Mouse (Mus musculus) erythroblast, embryonic 14.5 days (primary cell): ENCODE data around the gene Prpf6.

ENCODE experiments used
- GATA1 ChIP-seq: IDR thresholded peaks from 2 replicates; pipeline ENCODE4 v1.6.1; 2012; ENCODE audit warnings: low read length, inconsistent platforms, mixed read lengths
- TAL1 ChIP-seq: IDR thresholded peaks from 3 replicates; pipeline ENCODE4 v1.6.1; 2012; ENCODE audit warnings: low read length, inconsistent platforms, mixed read lengths

- TF ChIP-seq TAL1 (no peak), GATA1 (no peak)
These were observed 10.1 kb upstream of the Prpf6 start for GRCm38 (mm10) chr2:181581402-181582120.
